Mouse (Mus musculus) spleen, adult 2 months (tissue): Measurements from ENCODE around the gene Mup17. TPM values are rescaled to one million over a fixed set of nuclear protein-coding genes. Genes with fewer than 3 reads are reported as not detected.
"Not testable (repeated sequence)": the region's sequence is repeated elsewhere in the genome, so short reads cannot be mapped to it uniquely, and the experiment has no call there.

Source experiments
- DNase-seq, 2 experiments: peaks; one replicate each; pipeline versions ENCODE4 v3.0.0 to v3.0.0-alpha.2; 2012 to 2021; ENCODE audit warnings: low spot score in 2 of 2, low read depth in 1 of 2
- H3K27ac ChIP-seq: fragments of 200-500 bp; 2 replicates; pipeline ENCODE4 v1.5.1; 2012; ENCODE audit warnings: low read length, inconsistent platforms; ENCODE audit not compliant: insufficient read depth
- H3K27me3 ChIP-seq: fragments of 200-500 bp; 2 replicates; pipeline ENCODE4 v1.6.1; 2012; ENCODE audit warnings: mild to moderate bottlenecking, moderate library complexity, low read length, inconsistent platforms; ENCODE audit not compliant: control insufficient read depth, insufficient read depth
- H3K36me3 ChIP-seq: fragments of 200-500 bp; 2 replicates; pipeline ENCODE4 v1.6.1; 2012; ENCODE audit warnings: mild to moderate bottlenecking, low read length, inconsistent platforms; ENCODE audit not compliant: control insufficient read depth, insufficient read depth
- H3K4me1 ChIP-seq: fragments of 200-500 bp; 2 replicates; pipeline ENCODE4 v1.6.1; 2011; ENCODE audit warnings: inconsistent platforms; ENCODE audit not compliant: control insufficient read depth, insufficient read depth, insufficient read length
- H3K4me3 ChIP-seq: fragments of 200-500 bp; 2 replicates; pipeline ENCODE4 v1.5.1; 2011; ENCODE audit warnings: mild to moderate bottlenecking, inconsistent platforms; ENCODE audit not compliant: insufficient read depth, insufficient read length; ENCODE audit errors: extremely low read depth
- WGBS: fragments of 180-500 bp; shearing (Covaris S2); methylation state at CpG from one replicate; pipeline ENCODE4 v1.1.7; 2018; 5-methylcytosine and 5-hydroxymethylcytosine counted together
- polyA plus RNA-seq: library from polyadenylated mRNA; depleted of rRNA; stranded (reverse); fragments of >200 nt; gene quantifications from 2 replicates; pipeline ENCODE4 v1.2.3, GENCODE M21; 2012; rRNA removed

The Mup17 gene
- polyA plus RNA-seq, result not detected in 2 replicates

DNA sequence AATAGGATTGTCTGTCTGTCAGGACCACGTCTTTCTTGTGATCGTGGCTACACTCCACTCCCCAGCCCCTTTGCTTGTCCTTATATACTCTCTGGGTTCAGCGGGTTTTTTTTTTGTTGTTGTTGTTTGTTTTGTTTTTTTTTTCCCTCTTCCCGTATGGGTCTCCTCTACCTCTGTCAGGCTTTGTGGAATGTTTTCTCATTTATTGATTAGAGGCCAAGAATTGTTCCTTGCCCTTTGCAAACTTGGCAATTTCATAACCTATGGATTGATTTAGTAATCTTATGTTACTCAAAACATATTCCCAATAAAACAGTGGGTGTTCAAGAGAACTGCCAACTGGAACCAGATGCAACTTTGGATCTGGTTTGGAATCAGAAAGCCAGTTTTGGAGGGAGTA lies at the start of gene Mup17:
Mup17 (minus strand) TSS at position 101 of the 400 bp plus-strand sequence.
- H3K27ac ChIP-seq, DNase-seq, H3K27me3 ChIP-seq, H3K36me3 ChIP-seq, H3K4me3 ChIP-seq, H3K4me1 ChIP-seq: not testable (repeated sequence)
- 76% methylated on average over 4 of the region's 4 CpGs for WGBS

DNA sequence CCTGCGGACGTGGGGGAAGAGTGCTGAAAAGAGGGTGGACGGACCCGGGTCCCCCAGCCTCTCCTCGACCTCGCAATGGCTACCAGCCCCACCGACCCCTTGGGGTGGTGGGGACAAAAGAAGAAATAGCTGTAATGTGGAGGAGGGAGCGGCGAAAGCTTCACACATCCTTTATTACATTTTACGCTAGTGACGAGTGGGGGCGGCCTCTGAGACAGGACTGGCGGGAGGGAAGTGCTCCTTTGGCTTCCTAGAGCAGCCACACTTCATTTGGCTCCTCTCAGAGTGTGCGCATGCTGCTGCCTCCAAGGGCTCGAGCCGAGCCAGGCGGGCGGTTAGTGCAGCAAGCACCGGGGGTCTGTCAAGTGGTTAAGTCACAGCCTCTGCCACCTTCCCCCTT lies 24.1 kb downstream of the Mup17 start:
- H3K4me1 ChIP-seq, DNase-seq, H3K27ac ChIP-seq, H3K36me3 ChIP-seq, H3K4me3 ChIP-seq, H3K27me3 ChIP-seq: not testable (repeated sequence)
- WGBS, result 91% methylated on average over 19 of the region's 19 CpGs

DNA sequence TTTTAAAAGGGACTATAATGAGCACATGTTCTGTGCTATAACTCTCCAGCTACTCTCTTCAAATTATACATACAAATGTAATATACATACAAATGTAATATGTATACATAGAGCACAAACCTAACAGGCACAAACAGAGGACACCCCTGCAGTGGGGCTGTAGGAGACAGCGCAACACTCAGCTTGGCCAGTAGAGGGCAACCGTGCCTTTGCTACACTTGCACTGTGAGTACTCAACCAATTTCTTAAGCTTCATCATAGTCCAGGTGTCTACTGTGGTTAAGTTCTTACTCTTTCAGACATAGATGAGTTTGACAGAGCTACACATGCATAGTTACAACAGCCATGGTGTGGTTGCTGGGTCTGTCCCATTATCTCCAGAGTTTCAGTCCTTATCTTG lies 39.8 kb downstream of the Mup17 start:
- 49% methylated on average over 2 of the region's 2 CpGs for WGBS

More for the DNA sequence above, 39.8 kb downstream of the Mup17 start:
- not testable (repeated sequence) for H3K4me3 ChIP-seq, H3K4me1 ChIP-seq, H3K27ac ChIP-seq, DNase-seq, H3K36me3 ChIP-seq, H3K27me3 ChIP-seq

Other genes with a start within 250 kb of the Mup17 start
- not detected in 2 replicates for gene Mup15, start 156.1 kb downstream of the Mup17 start, polyA plus RNA-seq
- not detected in 2 replicates for gene Mup16, start 76.3 kb downstream of the Mup17 start, polyA plus RNA-seq
- gene Mup18, start 78.3 kb upstream of the Mup17 start, polyA plus RNA-seq, result not detected in 2 replicates
- gene Mup19, start 186.4 kb upstream of the Mup17 start, polyA plus RNA-seq, result not detected in 2 replicates
- gene Mup5, start 239.4 kb upstream of the Mup17 start, polyA plus RNA-seq, result not detected in 2 replicates